Comparison of ENCODE assay signal across 15 mouse cellular contexts in the genomic region with DNA sequence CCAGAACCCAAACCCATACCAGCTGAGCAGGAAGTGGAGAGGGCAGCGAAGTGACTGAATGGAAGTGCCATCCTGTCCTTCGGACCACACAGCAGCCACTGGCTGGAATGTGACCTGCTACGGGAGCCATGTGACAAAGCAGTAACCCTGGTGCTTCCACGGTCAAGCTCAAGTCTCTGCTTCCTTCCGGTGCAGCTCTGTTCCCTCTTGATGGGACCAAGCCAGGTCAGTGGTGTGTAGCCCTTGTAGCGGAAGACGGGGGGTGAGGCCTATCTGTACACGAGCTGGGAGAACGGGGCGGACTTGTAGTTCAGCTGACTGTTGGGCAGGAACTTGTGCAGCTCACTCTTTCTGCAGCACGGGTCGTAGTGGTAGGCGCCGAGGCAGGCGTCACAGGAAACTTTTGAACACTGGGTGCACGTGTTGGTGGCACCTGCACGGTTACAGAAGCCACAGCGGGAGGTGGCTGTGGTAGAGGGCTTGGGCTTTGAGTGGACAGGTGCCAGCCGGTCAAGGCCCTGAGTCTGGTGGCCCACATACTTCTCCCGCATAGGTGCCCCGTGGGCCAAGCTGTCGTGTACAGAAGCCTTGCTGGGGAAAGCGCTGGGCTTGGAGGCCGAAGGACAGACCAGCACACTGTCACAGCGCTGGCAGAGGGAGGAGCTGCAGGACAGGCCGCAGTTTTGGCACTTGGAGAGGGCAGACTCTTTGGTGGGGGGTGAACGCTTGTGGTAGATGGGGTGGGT. TPM values are rescaled to one million over a fixed set of nuclear protein-coding genes. Genes with fewer than 3 reads are reported as not detected.
DNase-seq lines count a peak whose midpoint lies in the region; ATAC-seq and TF ChIP-seq lines count a peak whose summit lies in the region.
"Had no signal": no experiment of that assay in that cellular context is flagged by ENCODE, and none has a peak within 500 bp of the region (broad histone marks: within the 10 kb centered on the region; RNA-seq: fewer than 3 reads in every experiment).

No protein-coding gene starts in this region.

- no peaks in the 10 kb centered on the region for H3K27me3 ChIP-seq in spleen, adult 2 months (ENCODE audit: control insufficient read depth, insufficient read depth, low read length)
- H3K27me3 ChIP-seq: embryonic facial prominence, embryonic 12.5 days; midbrain, embryonic 13.5 days had no signal

- no peaks in the 10 kb centered on the region; the same call in 1 of the 2 replicates for H3K4me1 ChIP-seq in spleen, adult 2 months (ENCODE audit: control insufficient read depth, insufficient read depth, insufficient read length)
- H3K4me1 ChIP-seq: midbrain, embryonic 13.5 days had no signal

- peaks cover 22% of the 10 kb centered on the region for H3K36me3 ChIP-seq in spleen, adult 2 months (ENCODE audit: control insufficient read depth, insufficient read depth, low read length)

- TF ChIP-seq POLR2A in spleen, adult 2 months (IDR thresholded peaks at IDR 0.05; ENCODE audit: low read depth, low read length): no peak

- peak overlapping the region; percentile 1; the same call in 1 of the 2 replicates for H3K27ac ChIP-seq in spleen, adult 2 months (ENCODE audit: insufficient read depth, low read length)
- H3K27ac ChIP-seq: embryonic facial prominence, embryonic 12.5 days; liver, embryonic 14.5 days; midbrain, embryonic 13.5 days had no signal

- no peak for TF ChIP-seq CTCF in spleen, adult 2 months (IDR thresholded peaks at IDR 0.05; ENCODE audit: extremely low read depth, insufficient read depth, insufficient read length, insufficient replicate concordance)

- DNase-seq in cerebellum, adult 11-12 months: peak; percentile 80
- no peak for DNase-seq in cerebellum, adult 9-10 months
- peak; percentile 43 for DNase-seq in kidney, adult 18-20 months
- no peak for DNase-seq in kidney, postnatal 4 days
- DNase-seq in spleen, adult 2 months (ENCODE audit: low read depth in 1 of 2, low spot score in 2 of 2): no peak
- DNase-seq in spleen, postnatal 14 days (ENCODE audit: low spot score in 2 of 2): no peak
- DNase-seq in right cerebral cortex, postnatal 10 days (ENCODE audit: low spot score in 2 of 2): no peak
- DNase-seq: gastrocnemius, postnatal 36 days; heart, postnatal 36 days; lung, postnatal 36 days had no signal

- 0 out of 2 replicates have a peak, but pooled peaks have one; percentile 20 for ATAC-seq in megakaryocyte progenitor cell, adult 5-6 weeks (replicated peaks; ENCODE audit: poor library complexity)
- ATAC-seq: midbrain, embryonic 13.5 days had no signal

- H3K4me3 ChIP-seq in spleen, adult 2 months (ENCODE audit: extremely low read depth, insufficient read depth, insufficient read length): no peak overlapping the region
- H3K4me3 ChIP-seq: embryonic facial prominence, embryonic 12.5 days; midbrain, embryonic 13.5 days had no signal

- WGBS in spleen, adult 2 months: 86% methylated on average over 27 of the region's 27 CpGs

RNA-seq across cellular contexts. Expression of a gene that starts 9.2 kb away (rescaled TPM):
- polyA plus RNA-seq in spleen, adult 2 months (2012; rRNA removed): 88.0 and 95.4 TPM in 2 replicates
- total RNA-seq in megakaryocyte progenitor cell, adult 5-6 weeks (2015): 31.5 and 39.0 TPM in 2 replicates
- total RNA-seq in megakaryocyte progenitor cell, adult 5-6 weeks (2017): 18.7 and 18.9 TPM in 2 replicates

RNA-seq across cellular contexts. Expression of a gene that starts 9.4 kb away (rescaled TPM):
- 23.3 and 25.5 TPM in 2 replicates for polyA plus RNA-seq in spleen, adult 2 months (2012; rRNA removed)
- total RNA-seq in megakaryocyte progenitor cell, adult 5-6 weeks (2015): 10.5 and 11.8 TPM in 2 replicates
- 7.4 and 7.7 TPM in 2 replicates for total RNA-seq in megakaryocyte progenitor cell, adult 5-6 weeks (2017)

RNA-seq across cellular contexts. Expression of a gene that starts 54.7 kb away (rescaled TPM):
- 21.0 and 28.1 TPM in 2 replicates for polyA plus RNA-seq in spleen, adult 2 months (2012; rRNA removed)
- total RNA-seq in megakaryocyte progenitor cell, adult 5-6 weeks (2015): not detected in 2 replicates
- total RNA-seq in megakaryocyte progenitor cell, adult 5-6 weeks (2017): 0.33 and 0.44 TPM in 2 replicates
- total RNA-seq: common myeloid progenitor, adult 5-6 weeks had no signal

Comparison
In these comparisons a context has a peak if more than half of its experiments do, and no peak if none do; other contexts are left out.
1. DNase-seq: peak in cerebellum, adult 11-12 months (single experiment) and kidney, adult 18-20 months (single experiment); none in cerebellum, adult 9-10 months (single experiment), kidney, postnatal 4 days (0 of 2), spleen, adult 2 months (0 of 2), spleen, postnatal 14 days (0 of 2) and right cerebral cortex, postnatal 10 days (0 of 2).